Mouse (Mus musculus) embryonic facial prominence, embryonic 11.5 days (tissue): ENCODE measurements around the gene Rubcn. TPM values are rescaled to one million over a fixed set of nuclear protein-coding genes. Genes with fewer than 3 reads are reported as not detected.

Experiments used
- ATAC-seq: fragments of 200-750 bp; cut with Nextera tagmentation; replicated peaks from 2 replicates; pipeline ENCODE4 v1.8.0; 2017; ENCODE audit warnings: low read depth; ENCODE audit not compliant: insufficient number of reproducible peaks, low FRiP score, low TSS enrichment
- DNase-seq: peaks from one replicate; pipeline ENCODE4 v3.0.0-alpha.2; 2015; ENCODE audit warnings: low spot score
- H3K27ac ChIP-seq: fragments of 300-500 bp; sonication (generic); replicated peaks from 2 replicates; pipeline ENCODE4 v1.5.1; 2014; ENCODE audit warnings: mild to moderate bottlenecking, low read depth, low read length, control low read depth
- H3K27me3 ChIP-seq: fragments of 300-500 bp; sonication (generic); 2 replicates; pipeline ENCODE4 v1.6.1; 2014; ENCODE audit warnings: mild to moderate bottlenecking, low read length, moderate library complexity, mixed read lengths; ENCODE audit not compliant: control insufficient read depth, insufficient read depth
- H3K36me3 ChIP-seq: fragments of 300-500 bp; sonication (generic); replicated peaks from 2 replicates; pipeline ENCODE4 v1.6.1; 2014; ENCODE audit warnings: low read depth, mild to moderate bottlenecking, low read length, moderate library complexity, mixed read lengths; ENCODE audit not compliant: control insufficient read depth, insufficient read depth
- H3K4me1 ChIP-seq: fragments of 300-500 bp; sonication (generic); 2 replicates; pipeline ENCODE4 v1.6.1; 2014; ENCODE audit warnings: low read length, mixed read lengths; ENCODE audit not compliant: control insufficient read depth, insufficient read depth
- H3K4me2 ChIP-seq: fragments of 300-500 bp; sonication (generic); 2 replicates; pipeline ENCODE4 v1.6.1; 2014; ENCODE audit warnings: low read depth, mild to moderate bottlenecking, control low read depth, low read length, moderate library complexity
- H3K4me3 ChIP-seq: fragments of 300-500 bp; sonication (generic); 2 replicates; pipeline ENCODE4 v1.5.1; 2014; ENCODE audit warnings: low read depth, low read length, control low read depth
- H3K9ac ChIP-seq: fragments of 300-500 bp; sonication (generic); replicated peaks from 2 replicates; pipeline ENCODE4 v1.6.1; 2014; ENCODE audit warnings: mild to moderate bottlenecking, control low read depth, low read length
- H3K9me3 ChIP-seq: fragments of 300-500 bp; sonication (generic); replicated peaks from 2 replicates; pipeline ENCODE4 v1.6.1; 2016; ENCODE audit warnings: mild to moderate bottlenecking, low read length, inconsistent platforms, mixed read lengths; ENCODE audit not compliant: control insufficient read depth
- WGBS: fragments of 180-500 bp; shearing (Covaris S2); extraction: QIAGEN DNeasy Blood & Tissue Kit; methylation state at CpG from one replicate; pipeline ENCODE4 v1.1.7; 2014; 5-methylcytosine and 5-hydroxymethylcytosine counted together
- polyA plus RNA-seq: library from polyadenylated mRNA; unstranded; fragments of >200 nt; fragmentation: Nextera tagmentation; extraction: Ambion mirVana; gene quantifications from 2 replicates; pipeline ENCODE4 v1.2.1, GENCODE M21; 2014

Gene Rubcn
- polyA plus RNA-seq, 1 experiment from 2014 or later, result 10.5 TPM

GRCm38 (mm10) chr16:32822881-32823280, 54.7 kb downstream of the Rubcn start:
- Histone ChIP-seq H3K9me3 (no peaks in the 10 kb centered on the region), H3K9ac (no peak overlapping the region), H3K4me1 (no peaks in the 10 kb centered on the region), H3K27me3 (no peaks in the 10 kb centered on the region), H3K27ac (no peak overlapping the region), H3K4me3 (no peak overlapping the region), H3K4me2 (no peak overlapping the region), H3K36me3 (no peaks in the 10 kb centered on the region; the same call in 1 of the 2 replicates)
- ATAC-seq (no peak), DNase-seq (no peak)
- 84% methylated on average over 5 of the region's 5 CpGs for WGBS

- no peak overlapping the region for H3K27ac ChIP-seq
- H3K4me2 ChIP-seq, result no peak overlapping the region
- no peak for ATAC-seq
- H3K9ac ChIP-seq, result no peak overlapping the region
- 76% methylated on average over 6 of the region's 6 CpGs for WGBS
- H3K9me3 ChIP-seq, result no peaks in the 10 kb centered on the region
- H3K36me3 ChIP-seq, result no peaks in the 10 kb centered on the region; the same call in 1 of the 2 replicates
- no peak overlapping the region for H3K4me3 ChIP-seq
- no peaks in the 10 kb centered on the region for H3K4me1 ChIP-seq
- no peaks in the 10 kb centered on the region for H3K27me3 ChIP-seq
- no peak for DNase-seq
Measured at GRCm38 (mm10) chr16:32822450-32822827, 55.1 kb downstream of the Rubcn start.

GRCm38 (mm10) chr16:32821772-32822449, 55.7 kb downstream of the Rubcn start:
- WGBS, result 72% methylated on average over 10 of the region's 10 CpGs
- Histone ChIP-seq H3K4me2 (no peak overlapping the region), H3K4me1 (no peaks in the 10 kb centered on the region), H3K27me3 (no peaks in the 10 kb centered on the region), H3K4me3 (no peak overlapping the region), H3K36me3 (no peaks in the 10 kb centered on the region; the same call in 1 of the 2 replicates), H3K9ac (no peak overlapping the region), H3K27ac (no peak overlapping the region), H3K9me3 (no peaks in the 10 kb centered on the region)
- DNase-seq (no peak), ATAC-seq (no peak)

- no peak overlapping the region for H3K9ac ChIP-seq
- 89% methylated on average over 5 of the region's 5 CpGs for WGBS
- no peak overlapping the region for H3K4me3 ChIP-seq
- DNase-seq, result no peak
- H3K4me1 ChIP-seq, result peaks cover 3% of the 10 kb centered on the region
- H3K9me3 ChIP-seq, result no peaks in the 10 kb centered on the region
- no peak overlapping the region for H3K4me2 ChIP-seq
- H3K36me3 ChIP-seq, result no peaks in the 10 kb centered on the region
- no peaks in the 10 kb centered on the region for H3K27me3 ChIP-seq
- ATAC-seq, result no peak
- H3K27ac ChIP-seq, result no peak overlapping the region
Measured at GRCm38 (mm10) chr16:32818441-32818840, 59.1 kb downstream of the Rubcn start.

- 89% methylated on average over 4 of the region's 4 CpGs for WGBS
- no peaks in the 10 kb centered on the region for H3K36me3 ChIP-seq
- no peaks in the 10 kb centered on the region for H3K27me3 ChIP-seq
- H3K9me3 ChIP-seq, result no peaks in the 10 kb centered on the region
- no peak overlapping the region for H3K4me3 ChIP-seq
- ATAC-seq (no peak), DNase-seq (no peak)
- peaks cover 3% of the 10 kb centered on the region for H3K4me1 ChIP-seq
- H3K27ac ChIP-seq, result no peak overlapping the region
- no peak overlapping the region for H3K4me2 ChIP-seq
- no peak overlapping the region for H3K9ac ChIP-seq
Measured at GRCm38 (mm10) chr16:32818036-32818435, 59.5 kb downstream of the Rubcn start.

- ATAC-seq (0 out of 2 replicates have a peak, but pooled peaks have one; percentile 25), DNase-seq (peak; percentile 64)
- Histone ChIP-seq H3K27ac (no peak overlapping the region), H3K4me2 (peak overlapping the region; percentile 40), H3K9ac (no peak overlapping the region), H3K4me1 (peaks cover 3% of the 10 kb centered on the region), H3K27me3 (no peaks in the 10 kb centered on the region), H3K36me3 (no peaks in the 10 kb centered on the region), H3K9me3 (no peaks in the 10 kb centered on the region), H3K4me3 (peak overlapping the region; percentile 15; the same call in 1 of the 2 replicates)
- WGBS, result 2% methylated on average over 6 of the region's 6 CpGs
Measured at GRCm38 (mm10) chr16:32815160-32815605, 62.4 kb downstream of the Rubcn start.

- no peaks in the 10 kb centered on the region for H3K27me3 ChIP-seq
- no peak for ATAC-seq
- 35% methylated on average over 14 of the region's 14 CpGs for WGBS
- peak overlapping the region; percentile 40 for H3K4me2 ChIP-seq
- H3K27ac ChIP-seq, result no peak overlapping the region
- peak overlapping the region; percentile 28 for H3K9ac ChIP-seq
- H3K36me3 ChIP-seq, result no peaks in the 10 kb centered on the region
- peak overlapping the region; percentile 15; the same call in 1 of the 2 replicates for H3K4me3 ChIP-seq
- H3K9me3 ChIP-seq, result no peaks in the 10 kb centered on the region
- H3K4me1 ChIP-seq, result peaks cover 3% of the 10 kb centered on the region
- DNase-seq, result peak; percentile 31
Measured at GRCm38 (mm10) chr16:32814539-32814938, 63.0 kb downstream of the Rubcn start.

- ATAC-seq, result no peak
- 62% methylated on average over 3 of the region's 3 CpGs for WGBS
- Histone ChIP-seq H3K27ac (no peak overlapping the region), H3K9ac (no peak overlapping the region), H3K4me3 (no peak overlapping the region), H3K36me3 (no peaks in the 10 kb centered on the region), H3K4me1 (peaks cover 3% of the 10 kb centered on the region), H3K27me3 (no peaks in the 10 kb centered on the region), H3K9me3 (no peaks in the 10 kb centered on the region), H3K4me2 (no peak overlapping the region)
- no peak for DNase-seq
Measured at GRCm38 (mm10) chr16:32813771-32814170, 63.8 kb downstream of the Rubcn start.
